Mouse (Mus musculus) liver, embryonic 14.5 days (tissue): ENCODE data around the gene Gkap1.

Source experiments
- CTCF ChIP-seq: IDR thresholded peaks from 2 replicates; pipeline ENCODE4 v1.5.1; 2016; ENCODE audit warnings: antibody characterized with exemption, low read depth, control low read depth
- EP300 ChIP-seq: IDR thresholded peaks from 2 replicates; pipeline ENCODE4 v1.6.1; 2016; ENCODE audit warnings: antibody characterized with exemption, low read depth

DNA sequence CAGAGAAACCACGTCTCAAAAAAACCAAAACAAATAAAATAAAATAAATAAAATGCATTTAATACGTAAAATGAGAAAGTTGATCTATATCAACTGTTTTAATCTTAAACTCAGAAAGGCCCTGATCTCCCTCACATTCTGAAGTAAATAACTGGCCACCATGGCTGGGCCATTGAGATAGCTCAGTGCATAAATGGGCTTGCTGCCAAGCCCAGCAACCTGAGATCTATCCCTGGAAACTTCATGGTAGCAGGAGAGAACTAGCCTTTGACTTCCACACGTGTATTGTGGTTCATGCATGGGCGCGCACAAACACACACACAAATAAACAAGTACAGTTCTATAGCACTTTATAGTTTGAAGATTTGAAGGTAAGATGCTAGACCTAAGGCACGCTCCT, 74.2 kb downstream of the Gkap1 start:
- TF ChIP-seq CTCF (no peak), EP300 (no peak)
